Mouse (Mus musculus): Measurements from ENCODE around the gene Dda1. TPM values are rescaled to one million over a fixed set of nuclear protein-coding genes. Genes with fewer than 3 reads are reported as not detected.

Dda1 gene
- total and polyA plus RNA-seq, 2 experiments from 2014 or later = 195 to 241 TPM

DNA sequence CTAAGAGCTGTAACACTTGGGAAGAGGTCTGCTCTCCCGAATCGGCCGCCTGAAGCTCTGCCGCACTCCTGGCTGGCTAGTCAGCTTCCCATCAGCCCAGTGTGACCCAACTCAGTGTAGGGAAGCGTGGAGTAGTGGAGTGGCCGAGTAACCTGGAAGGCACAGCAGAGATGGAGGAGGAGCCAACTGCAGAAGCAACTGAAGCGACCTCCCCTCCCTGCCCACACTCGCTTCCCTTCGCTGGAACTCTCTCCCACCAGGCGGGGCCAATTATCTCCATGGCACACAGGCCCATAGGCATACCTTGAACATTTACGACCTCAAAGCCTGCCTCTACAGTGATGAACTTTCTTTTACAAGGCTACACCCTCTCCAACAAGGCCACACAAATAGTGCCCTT, 17.2 kb upstream of the Dda1 start:
- H3K4me2 ChIP-seq (ENCODE audit: low read depth, low read length) = no peak overlapping the region
- no peaks in the 10 kb centered on the region for H3K9me3 ChIP-seq (ENCODE audit: low read length)
- H3K27me3 ChIP-seq (ENCODE audit: insufficient read depth, low read length) = no peaks in the 10 kb centered on the region
- H3K36me3 ChIP-seq (ENCODE audit: insufficient read depth, low read length) = 0 out of 2 replicates have a peak, but pooled peaks cover 6% of the 10 kb centered on the region
- no peak overlapping the region for H3K4me3 ChIP-seq (ENCODE audit: low read length)
- no peak overlapping the region for H3K9ac ChIP-seq (replicated peaks; ENCODE audit: low read length)
- no peak for DNase-seq (ENCODE audit: low spot score)
- H3K4me1 ChIP-seq (ENCODE audit: insufficient read depth, low read length) = no peaks in the 10 kb centered on the region
- ATAC-seq = no peak
- no peak for TF ChIP-seq CTCF (IDR thresholded peaks at IDR 0.05; ENCODE audit: low read depth)
- no peak overlapping the region for H3K27ac ChIP-seq
- whole genome bisulfite sequencing = 53% methylated on average over 11 of the region's 11 CpGs

- Histone ChIP-seq H3K4me3 (ENCODE audit: low read length) (no peak overlapping the region), H3K9ac (replicated peaks; ENCODE audit: low read length) (no peak overlapping the region), H3K4me2 (ENCODE audit: low read depth, low read length) (no peak overlapping the region), H3K36me3 (ENCODE audit: insufficient read depth, low read length) (peaks cover 11% of the 10 kb centered on the region; the same call in 1 of the 2 replicates), H3K27me3 (ENCODE audit: insufficient read depth, low read length) (no peaks in the 10 kb centered on the region), H3K9me3 (ENCODE audit: low read length) (no peaks in the 10 kb centered on the region), H3K27ac (no peak overlapping the region), H3K4me1 (ENCODE audit: insufficient read depth, low read length) (no peaks in the 10 kb centered on the region)
- ATAC-seq (no peak), DNase-seq (ENCODE audit: low spot score) (no peak)
- no peak for TF ChIP-seq CTCF (IDR thresholded peaks at IDR 0.05; ENCODE audit: low read depth)
- WGBS = 81% methylated on average over 2 of the region's 2 CpGs
Measured at GRCm38 (mm10) chr8:71452669-71453068, 16.3 kb upstream of the Dda1 start.

- ATAC-seq (no peak), DNase-seq (ENCODE audit: low spot score) (no peak)
- no peak overlapping the region for H3K4me2 ChIP-seq (ENCODE audit: low read depth, low read length)
- H3K9me3 ChIP-seq (ENCODE audit: low read length) = no peaks in the 10 kb centered on the region
- H3K27me3 ChIP-seq (ENCODE audit: insufficient read depth, low read length) = no peaks in the 10 kb centered on the region
- WGBS = 79% methylated on average over 8 of the region's 8 CpGs
- H3K4me3 ChIP-seq (ENCODE audit: low read length) = no peak overlapping the region
- H3K27ac ChIP-seq = no peak overlapping the region
- no peak for TF ChIP-seq CTCF (IDR thresholded peaks at IDR 0.05; ENCODE audit: low read depth)
- no peaks in the 10 kb centered on the region for H3K4me1 ChIP-seq (ENCODE audit: insufficient read depth, low read length)
- H3K36me3 ChIP-seq (ENCODE audit: insufficient read depth, low read length) = peaks cover 23% of the 10 kb centered on the region; the same call in 1 of the 2 replicates
- H3K9ac ChIP-seq (replicated peaks; ENCODE audit: low read length) = no peak overlapping the region
Measured at GRCm38 (mm10) chr8:71454668-71455067, 14.3 kb upstream of the Dda1 start.

DNA sequence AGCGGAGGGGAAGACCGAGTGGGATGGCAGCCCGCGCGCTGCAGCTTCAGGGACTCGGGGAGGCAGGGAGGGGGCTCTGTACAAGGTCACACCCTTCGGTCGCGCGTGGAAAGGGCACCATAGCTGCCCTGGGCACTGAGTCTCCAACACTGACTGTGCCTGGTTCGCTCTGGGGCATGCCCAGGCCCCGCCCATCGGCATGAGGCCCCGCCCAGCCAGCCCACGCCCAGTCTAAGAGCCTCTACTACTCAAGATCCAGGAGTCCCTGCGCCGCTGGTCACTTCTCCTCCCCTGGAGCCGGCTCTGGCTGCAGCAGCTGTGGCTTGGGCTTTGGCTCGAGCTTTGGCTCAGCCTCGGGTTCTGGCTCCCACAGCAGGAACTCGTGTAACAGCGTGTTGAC, 12.1 kb upstream of the Dda1 start:
- Histone ChIP-seq H3K9ac (replicated peaks; ENCODE audit: low read length) (no peak overlapping the region), H3K36me3 (ENCODE audit: insufficient read depth, low read length) (peaks cover 32% of the 10 kb centered on the region), H3K4me3 (ENCODE audit: low read length) (no peak overlapping the region), H3K27me3 (ENCODE audit: insufficient read depth, low read length) (no peaks in the 10 kb centered on the region), H3K27ac (no peak overlapping the region), H3K9me3 (ENCODE audit: low read length) (no peaks in the 10 kb centered on the region), H3K4me2 (ENCODE audit: low read depth, low read length) (no peak overlapping the region), H3K4me1 (ENCODE audit: insufficient read depth, low read length) (0 out of 2 replicates have a peak, but pooled peaks cover 4% of the 10 kb centered on the region)
- no peak for ATAC-seq
- DNase-seq (ENCODE audit: low spot score) = no peak
- no peak for TF ChIP-seq CTCF (IDR thresholded peaks at IDR 0.05; ENCODE audit: low read depth)
- 48% methylated on average over 22 of the region's 22 CpGs for WGBS

- Histone ChIP-seq H3K9ac (replicated peaks; ENCODE audit: low read length) (no peak overlapping the region), H3K27ac (no peak overlapping the region), H3K4me2 (ENCODE audit: low read depth, low read length) (no peak overlapping the region), H3K9me3 (ENCODE audit: low read length) (no peaks in the 10 kb centered on the region), H3K36me3 (ENCODE audit: insufficient read depth, low read length) (peaks cover 32% of the 10 kb centered on the region), H3K4me1 (ENCODE audit: insufficient read depth, low read length) (peaks cover 4% of the 10 kb centered on the region; the same call in 1 of the 2 replicates), H3K4me3 (ENCODE audit: low read length) (no peak overlapping the region), H3K27me3 (ENCODE audit: insufficient read depth, low read length) (no peaks in the 10 kb centered on the region)
- DNase-seq (ENCODE audit: low spot score) = no peak
- TF ChIP-seq CTCF (IDR thresholded peaks at IDR 0.05; ENCODE audit: low read depth) = no peak
- 85% methylated on average over 20 of the region's 20 CpGs for WGBS
- ATAC-seq = no peak
Measured at GRCm38 (mm10) chr8:71457659-71458270, 11.2 kb upstream of the Dda1 start.

- H3K4me2 ChIP-seq (ENCODE audit: low read depth, low read length) = no peak overlapping the region
- no peaks in the 10 kb centered on the region for H3K27me3 ChIP-seq (ENCODE audit: insufficient read depth, low read length)
- no peak overlapping the region for H3K4me3 ChIP-seq (ENCODE audit: low read length)
- peaks cover 10% of the 10 kb centered on the region; the same call in 1 of the 2 replicates for H3K4me1 ChIP-seq (ENCODE audit: insufficient read depth, low read length)
- no peak for TF ChIP-seq CTCF (IDR thresholded peaks at IDR 0.05; ENCODE audit: low read depth)
- DNase-seq (ENCODE audit: low spot score) (no peak), ATAC-seq (no peak)
- H3K9me3 ChIP-seq (ENCODE audit: low read length) = no peaks in the 10 kb centered on the region
- H3K36me3 ChIP-seq (ENCODE audit: insufficient read depth, low read length) = peaks cover 32% of the 10 kb centered on the region
- H3K9ac ChIP-seq (replicated peaks; ENCODE audit: low read length) = no peak overlapping the region
- 96% methylated on average over 6 of the region's 6 CpGs for WGBS
- H3K27ac ChIP-seq = no peak overlapping the region
Measured at GRCm38 (mm10) chr8:71460716-71461115, 8.3 kb upstream of the Dda1 start.

- no peak for ATAC-seq
- Histone ChIP-seq H3K27ac (no peak overlapping the region), H3K27me3 (ENCODE audit: insufficient read depth, low read length) (no peaks in the 10 kb centered on the region), H3K4me1 (ENCODE audit: insufficient read depth, low read length) (peaks cover 10% of the 10 kb centered on the region; the same call in 1 of the 2 replicates), H3K36me3 (ENCODE audit: insufficient read depth, low read length) (peaks cover 31% of the 10 kb centered on the region), H3K9ac (replicated peaks; ENCODE audit: low read length) (no peak overlapping the region), H3K4me3 (ENCODE audit: low read length) (no peak overlapping the region), H3K9me3 (ENCODE audit: low read length) (no peaks in the 10 kb centered on the region), H3K4me2 (ENCODE audit: low read depth, low read length) (peak overlapping the region; percentile 61; the same call in 1 of the 2 replicates)
- no peak for DNase-seq (ENCODE audit: low spot score)
- no peak for TF ChIP-seq CTCF (IDR thresholded peaks at IDR 0.05; ENCODE audit: low read depth)
- WGBS = 89% methylated on average over 44 of the region's 47 CpGs
Measured at GRCm38 (mm10) chr8:71461152-71461840, 7.7 kb upstream of the Dda1 start.

All from hindbrain, postnatal 0 days (tissue).